Mouse (Mus musculus) layer of hippocampus, adult 18-20 months (tissue): ENCODE results near the gene Fmnl2. TPM values are rescaled to one million over a fixed set of nuclear protein-coding genes. Genes with fewer than 3 reads are reported as not detected.

Source experiments
- DNase-seq, 2 experiments: peaks; one replicate each; pipeline ENCODE4 v3.0.0; 2022; ENCODE audit warnings: low spot score in 2 of 2
- total RNA-seq, 2 experiments: library from RNA; stranded (reverse); gene quantifications; 2 replicates each; pipeline ENCODE4 v1.2.3; 2021

Fmnl2 gene
- total RNA-seq, 2 experiments from 2014 or later, result 43.0 to 46.9 TPM

- no peak for DNase-seq
These were observed 94.6 kb downstream of the Fmnl2 start for GRCm38 (mm10) chr2:52952202-52952730.

DNA sequence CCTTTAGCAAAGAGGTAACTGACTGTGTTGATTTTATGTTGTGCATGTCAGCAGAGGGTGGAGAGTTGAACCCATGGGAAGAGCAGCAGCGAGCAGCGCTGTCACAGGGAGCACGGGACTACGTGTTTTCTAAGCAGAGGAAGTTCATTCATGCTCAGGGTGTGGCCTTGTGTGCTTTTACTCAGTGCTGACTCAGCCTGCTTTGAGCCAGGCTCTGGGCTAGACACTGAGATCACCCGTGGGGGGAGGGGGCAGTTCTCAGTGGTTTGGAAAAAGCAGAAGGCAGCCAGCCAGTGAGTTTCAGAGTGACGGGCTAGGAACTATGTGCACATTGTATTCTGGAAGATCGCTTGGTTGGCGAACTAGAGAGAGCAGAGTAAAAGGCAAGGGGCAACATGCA lies 97.4 kb downstream of the Fmnl2 start:
- DNase-seq, result peak; percentile 60 to 84

GRCm38 (mm10) chr2:52955831-52956230 lies 98.2 kb downstream of the Fmnl2 start:
- no peak for DNase-seq

DNA sequence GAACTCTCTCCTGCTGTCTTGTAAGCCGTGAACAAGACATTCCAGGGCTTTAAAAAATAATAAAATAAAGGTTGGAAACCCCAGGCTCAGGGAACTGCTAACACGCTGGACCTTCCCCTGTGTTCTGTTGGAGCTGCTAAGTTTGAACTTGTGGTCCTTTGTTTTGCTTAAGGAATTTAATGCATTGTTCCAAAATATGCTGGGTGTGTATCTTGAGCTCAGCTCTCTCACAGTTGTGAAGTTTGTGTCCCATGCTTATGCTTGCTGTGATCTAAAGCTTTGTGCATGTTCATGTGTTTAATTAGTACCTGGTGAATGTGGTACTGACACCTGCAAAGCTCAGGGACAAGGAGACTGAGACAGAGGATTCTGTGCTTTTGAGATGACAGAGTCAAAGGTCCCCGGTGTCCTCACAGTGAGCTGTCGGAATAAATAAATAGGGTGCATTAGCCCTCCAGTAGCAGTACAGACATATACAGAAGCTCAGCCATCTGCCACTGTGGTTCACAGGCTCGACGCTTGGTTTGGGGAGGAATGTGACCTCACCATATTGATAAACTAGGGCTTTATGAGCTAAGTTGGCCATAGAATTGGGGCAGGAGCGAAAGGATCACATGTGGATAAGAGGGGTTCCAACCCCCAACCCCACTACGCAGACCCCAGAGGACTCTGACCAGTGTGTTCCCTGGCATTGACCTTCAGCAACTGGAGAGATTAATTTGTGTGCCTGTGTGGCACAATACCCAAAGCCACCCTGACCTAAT lies 100.3 kb downstream of the Fmnl2 start:
- no peak for DNase-seq

DNA sequence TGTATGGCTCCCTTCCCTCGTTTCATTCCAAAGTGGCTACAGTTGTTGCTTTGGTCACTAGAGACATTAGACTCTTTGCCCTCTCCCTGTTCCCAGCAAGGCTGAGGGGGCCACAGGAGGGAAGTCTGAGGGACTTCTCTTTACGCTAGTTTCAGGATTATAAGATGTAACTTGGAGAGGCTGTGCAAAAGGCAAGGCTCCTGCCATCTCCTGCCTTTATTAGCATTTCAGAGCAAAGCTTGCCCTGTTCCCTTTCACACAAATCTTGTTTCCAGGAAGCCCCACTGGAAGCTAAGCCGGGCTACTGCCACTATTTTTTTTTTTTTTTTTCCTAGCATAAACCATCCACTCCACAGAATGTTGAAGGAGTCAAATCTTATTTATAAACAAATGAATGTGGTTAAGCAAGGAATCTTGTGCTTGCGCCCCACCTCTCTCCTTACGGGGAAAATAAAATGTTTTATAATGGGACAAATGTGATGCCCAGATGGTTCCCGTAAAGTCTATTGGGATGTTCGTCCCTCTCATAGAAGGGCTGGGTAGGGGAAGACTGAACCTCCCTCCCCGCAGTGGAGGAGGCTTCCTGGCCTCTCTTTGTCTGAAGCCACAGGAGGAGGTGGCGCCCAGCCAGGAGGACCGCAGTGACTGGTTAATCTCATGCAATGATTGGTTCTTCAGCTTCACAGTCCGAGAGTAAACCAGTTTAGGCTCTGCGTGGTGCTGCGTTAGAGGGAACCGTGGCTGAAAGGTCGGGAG lies 101.1 kb downstream of the Fmnl2 start:
- no peak for DNase-seq

GRCm38 (mm10) chr2:52959291-52959621 lies 101.6 kb downstream of the Fmnl2 start:
- no peak for DNase-seq

DNA sequence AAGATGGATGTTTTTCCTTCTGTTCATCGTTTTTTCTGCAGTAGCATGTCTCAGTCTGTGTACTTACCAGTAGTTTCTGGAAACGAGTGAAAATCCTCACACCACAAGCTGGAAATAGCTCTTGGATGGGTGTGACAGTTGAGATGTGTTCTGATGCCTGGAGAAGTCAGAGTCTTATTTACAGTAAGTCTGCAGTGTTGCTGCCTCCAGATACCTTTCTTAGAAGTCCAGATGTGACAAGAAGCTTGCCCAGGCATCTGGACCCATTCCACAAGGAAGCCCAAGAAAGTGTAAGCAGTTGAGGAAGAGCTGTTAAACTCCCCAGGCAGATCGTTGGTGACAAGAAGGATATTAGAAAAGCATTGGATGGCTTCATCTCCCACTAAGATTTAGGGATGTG lies 102.3 kb downstream of the Fmnl2 start:
- no peak for DNase-seq

- DNase-seq, result no peak
These were observed 103.0 kb downstream of the Fmnl2 start for GRCm38 (mm10) chr2:52960697-52961096.

DNA sequence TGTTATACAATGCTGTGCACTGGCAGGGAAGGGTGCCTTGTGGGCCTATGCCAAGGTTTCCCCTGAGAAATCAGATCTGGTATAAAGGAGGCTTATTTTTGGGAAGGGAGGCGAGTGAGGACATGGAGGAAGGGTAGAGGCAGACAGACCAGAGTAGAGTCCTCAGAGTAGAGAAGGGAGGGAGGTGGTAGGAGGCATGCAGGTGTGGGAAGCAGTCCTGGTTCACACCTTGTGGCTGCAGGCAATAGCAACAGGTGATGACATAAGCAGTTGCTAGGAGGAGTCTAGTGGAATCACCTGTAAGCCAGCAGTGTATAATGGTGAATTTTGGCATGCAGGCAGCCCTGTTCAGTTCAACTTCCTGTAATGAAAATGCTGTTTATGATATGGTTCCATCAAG lies 105.8 kb downstream of the Fmnl2 start:
- DNase-seq, result no peak

- DNase-seq, result no peak
These were observed 106.8 kb downstream of the Fmnl2 start for GRCm38 (mm10) chr2:52964386-52964928.

DNA sequence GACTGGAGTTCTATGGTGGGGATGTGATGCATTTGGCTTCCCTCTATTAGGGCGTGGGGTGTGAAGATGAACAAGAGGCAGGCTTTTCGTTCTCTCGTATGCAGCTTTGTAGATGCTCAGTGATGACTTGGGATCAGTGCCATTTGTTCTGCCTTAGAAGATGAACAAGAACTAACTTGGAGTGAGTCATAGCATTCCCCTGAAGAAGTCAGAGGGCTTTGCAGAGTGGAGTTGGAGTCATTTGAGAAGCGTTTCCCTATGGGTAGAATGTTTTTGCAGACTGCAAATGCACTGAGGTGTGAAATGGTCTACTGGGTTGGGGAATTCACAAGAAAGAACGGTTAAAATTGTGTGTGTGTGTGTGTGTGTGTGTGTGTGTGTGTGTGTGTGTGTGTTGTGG lies 108.6 kb downstream of the Fmnl2 start:
- no peak for DNase-seq

GRCm38 (mm10) chr2:52966820-52967460 lies 109.3 kb downstream of the Fmnl2 start:
- no peak for DNase-seq

GRCm38 (mm10) chr2:52967461-52967823 lies 109.8 kb downstream of the Fmnl2 start:
- DNase-seq, result no peak

DNA sequence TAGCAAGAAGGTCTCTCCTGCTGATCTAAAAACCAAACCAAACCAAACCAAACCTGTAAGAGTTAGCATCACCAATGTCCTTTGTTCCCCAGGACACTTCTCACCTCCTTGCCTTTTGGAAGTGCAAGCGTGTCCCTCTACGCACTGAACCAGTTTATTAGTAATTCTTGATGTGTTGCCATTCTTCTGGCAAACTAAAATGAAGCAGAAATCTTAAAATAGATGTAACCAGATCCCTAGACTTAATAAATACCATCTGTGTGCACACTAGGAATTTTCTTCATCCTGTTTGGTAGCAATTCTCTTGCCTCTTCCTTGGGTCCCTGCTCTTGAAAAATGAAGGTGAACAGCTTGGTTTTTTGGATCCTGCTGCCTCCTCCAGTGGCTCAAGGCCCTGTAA lies 111.2 kb downstream of the Fmnl2 start:
- DNase-seq, result no peak

DNA sequence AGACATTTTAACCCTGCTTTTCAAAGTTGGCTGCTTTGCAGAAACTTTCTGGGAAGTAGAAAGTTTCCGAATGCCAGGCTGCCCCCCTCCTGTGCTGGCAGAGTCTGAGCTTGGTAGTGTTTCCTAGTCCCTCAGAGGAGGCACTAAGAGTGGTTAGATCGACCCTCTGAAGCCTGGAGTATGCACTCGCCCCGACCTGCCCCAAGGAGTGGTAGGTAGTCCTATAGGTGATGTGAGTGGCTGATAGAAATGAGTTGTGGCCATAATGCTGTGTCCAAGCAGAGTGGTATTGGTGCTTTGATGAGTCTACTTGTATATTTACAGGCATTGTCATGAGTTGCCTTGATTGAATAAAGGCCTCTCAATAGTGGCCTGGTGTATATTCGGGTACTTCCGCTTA lies 116.4 kb downstream of the Fmnl2 start:
- DNase-seq, result no peak

DNA sequence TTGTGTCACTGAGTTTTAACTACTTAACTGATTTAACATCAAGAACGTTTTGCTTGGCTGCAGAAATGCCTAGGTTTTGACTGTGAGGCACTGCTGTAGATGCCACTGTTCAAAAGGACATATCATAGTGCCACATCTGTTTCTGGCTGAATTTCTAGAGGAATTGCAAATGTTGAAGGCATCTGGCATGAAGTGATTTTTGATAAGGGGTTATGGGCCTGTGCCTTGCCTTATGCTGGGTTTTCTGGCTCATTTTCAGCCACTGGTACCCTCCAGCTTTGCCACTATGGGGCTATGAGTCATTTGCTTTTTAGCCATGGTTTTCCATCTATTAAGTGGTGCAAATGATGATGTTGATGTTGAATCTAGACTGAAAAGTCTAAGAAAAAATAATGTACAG lies 117.1 kb downstream of the Fmnl2 start:
- no peak for DNase-seq

DNA sequence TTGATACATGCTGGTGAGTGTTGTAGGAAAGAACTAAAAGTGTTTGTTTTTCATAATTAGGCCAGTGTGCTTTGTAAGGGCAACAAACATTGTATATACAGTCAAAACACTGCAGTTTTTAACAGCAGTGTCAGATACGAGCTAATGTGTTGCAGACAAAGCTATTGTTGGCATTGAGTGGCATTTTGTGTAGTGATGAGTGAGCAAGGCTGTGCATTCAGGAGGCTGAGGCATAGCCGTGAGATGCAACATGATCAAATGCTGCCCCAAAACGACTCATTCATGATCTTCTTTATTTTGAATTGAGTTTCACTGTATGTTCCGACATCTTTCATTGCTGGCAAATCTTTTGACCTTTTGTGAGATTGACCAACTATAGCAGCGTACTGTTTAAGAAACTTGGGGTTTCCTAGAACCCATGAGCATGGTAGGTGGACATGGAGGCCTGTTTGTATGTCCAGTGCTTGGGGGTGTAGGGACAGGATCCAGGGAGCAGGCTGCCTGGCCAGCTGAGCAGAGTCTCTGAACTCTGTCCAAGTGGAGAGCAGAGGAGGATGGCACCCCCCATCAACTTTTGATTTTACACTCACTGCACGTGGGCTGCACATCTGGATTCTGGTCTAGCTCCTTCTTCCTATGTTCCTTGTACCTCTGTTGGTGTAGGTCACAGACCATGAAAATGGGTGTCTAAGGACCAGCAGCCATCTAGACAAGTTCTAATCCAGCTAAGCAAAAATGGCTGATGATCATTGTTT lies 120.4 kb downstream of the Fmnl2 start:
- no peak for DNase-seq

DNA sequence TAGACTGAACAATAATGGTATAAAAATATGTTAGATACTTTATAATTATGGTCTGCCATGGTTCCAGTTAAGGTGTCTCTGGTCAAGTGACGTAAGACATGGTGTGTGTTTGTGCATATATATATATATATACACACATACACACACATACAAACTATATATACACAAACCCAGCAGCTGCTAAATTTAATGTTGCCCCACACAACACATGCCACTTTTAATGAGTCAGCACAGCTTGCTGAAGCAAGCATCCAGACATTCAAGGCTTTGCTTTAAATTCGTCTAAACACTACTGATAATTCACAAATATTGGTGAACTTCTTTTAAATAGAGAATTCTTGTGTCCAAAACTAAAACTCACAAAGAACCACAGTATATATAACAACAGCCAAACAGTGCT lies 121.1 kb downstream of the Fmnl2 start:
- DNase-seq, result no peak

DNA sequence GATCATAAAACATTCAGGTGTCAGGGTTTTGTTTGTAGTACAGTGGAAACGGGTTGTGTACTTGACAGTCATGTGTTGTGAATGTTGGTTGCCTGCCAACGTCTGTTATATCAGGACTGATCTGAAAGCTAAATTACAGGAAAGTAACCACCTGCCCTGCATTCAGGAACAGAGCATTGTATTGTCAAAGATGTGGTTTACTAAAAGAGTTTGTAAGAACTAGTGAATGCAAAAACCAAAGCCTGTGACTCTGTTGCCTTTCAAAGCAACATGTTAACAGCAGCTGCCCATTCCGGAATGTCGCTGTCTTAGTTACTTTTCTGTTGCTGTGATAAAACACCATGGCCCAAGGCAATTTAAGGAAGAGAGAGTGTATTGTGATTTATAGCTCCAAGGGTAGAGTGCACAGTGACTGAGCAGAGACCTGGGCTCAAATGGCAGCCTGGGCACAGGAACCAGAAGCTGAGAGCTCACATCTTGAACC lies 121.7 kb downstream of the Fmnl2 start:
- DNase-seq, result no peak

- no peak for DNase-seq
These were observed 123.5 kb downstream of the Fmnl2 start for GRCm38 (mm10) chr2:52981126-52981525.

DNA sequence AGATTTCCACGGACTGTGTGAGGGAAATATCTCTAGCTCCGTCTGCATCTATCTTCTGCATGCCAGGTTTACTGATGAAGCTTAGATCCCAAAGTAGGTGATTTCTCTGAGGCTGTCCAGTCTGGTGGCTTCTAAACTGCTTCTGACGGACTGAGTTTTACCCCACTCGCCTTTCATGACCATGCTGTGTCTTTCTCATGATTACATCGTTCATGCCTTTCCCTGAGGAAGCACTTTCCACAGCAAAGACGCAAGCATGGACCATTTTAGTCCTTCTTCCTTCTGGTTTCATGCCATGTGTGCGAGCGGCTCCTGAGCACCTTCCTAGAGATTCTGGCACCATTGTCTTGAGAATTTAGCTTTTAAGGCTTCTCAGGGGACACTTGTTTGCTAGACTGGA lies 123.9 kb downstream of the Fmnl2 start:
- no peak for DNase-seq
